Mouse (Mus musculus) cerebellum, adult 9-10 months (tissue): Measurements from ENCODE around the gene Psmd6.

ENCODE experiments used
- DNase-seq: peaks from one replicate; pipeline ENCODE4 v3.0.0; 2022

Gene Psmd6

DNA sequence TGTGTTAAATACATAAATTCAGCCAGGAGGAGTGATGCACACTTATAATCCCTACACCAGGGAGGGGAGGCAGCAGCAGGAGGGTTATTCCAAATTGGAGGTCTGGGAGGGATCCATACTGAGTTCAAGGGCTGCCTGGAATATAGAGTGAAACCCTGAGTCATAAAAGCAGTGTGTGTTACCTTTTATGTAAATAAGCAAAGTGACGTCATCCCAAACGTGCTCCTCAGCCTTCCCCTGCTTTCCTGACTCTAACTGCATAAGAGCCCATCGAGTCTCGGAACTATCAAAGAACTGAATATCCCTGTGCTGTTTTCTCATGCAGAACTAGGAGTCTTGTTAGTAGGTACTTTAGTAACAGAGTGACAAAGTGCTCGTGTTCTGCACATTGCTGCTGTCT is 57.4 kb downstream of the Psmd6 start:
- DNase-seq: no peak

DNA sequence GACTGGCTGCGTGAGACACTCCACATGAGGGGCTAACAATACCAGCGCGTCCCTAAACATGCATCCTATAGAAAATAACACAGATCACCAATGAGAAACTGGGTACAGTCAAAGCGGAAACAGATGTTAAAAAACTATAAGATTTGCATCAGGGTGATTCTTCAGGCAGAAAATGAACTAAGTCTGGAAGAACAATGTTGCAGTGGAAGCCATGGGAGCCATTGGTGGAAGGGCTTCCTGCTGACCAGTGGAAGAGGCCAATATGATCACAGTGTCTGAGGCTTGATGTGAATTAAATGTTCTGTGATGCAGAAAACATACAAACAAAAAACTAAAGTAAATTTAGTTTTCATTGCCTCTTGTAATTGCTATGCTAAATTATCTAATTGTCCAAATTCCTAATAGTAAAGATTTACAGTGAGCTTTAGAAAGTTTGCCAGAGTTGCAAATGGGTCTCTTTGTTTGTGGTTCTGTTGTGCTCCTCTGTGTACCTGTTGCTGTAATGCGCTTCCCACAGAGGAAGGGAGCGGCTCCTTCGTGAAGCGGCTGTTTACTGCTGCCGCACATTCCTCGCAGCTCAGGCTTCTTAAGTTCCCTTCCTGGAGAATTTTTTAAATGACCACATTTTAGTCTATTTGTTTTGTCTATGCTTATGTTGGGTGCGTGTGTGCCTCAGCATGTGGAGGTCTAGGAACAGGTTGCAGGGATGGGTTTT is 58.1 kb downstream of the Psmd6 start:
- DNase-seq: no peak
